Mouse (Mus musculus) CD4-positive, CD25-positive, alpha-beta regulatory T cell, adult 2 months (primary cell): ENCODE results near the gene Selenow.
"Not testable (repeated sequence)": the region's sequence is repeated elsewhere in the genome, so short reads cannot be mapped to it uniquely, and the experiment has no call there.

Experiments
- DNase-seq: peaks from one replicate; pipeline ENCODE4 v3.0.0-alpha.2; 2012; ENCODE audit warnings: low read depth, low spot score

The Selenow gene

DNA sequence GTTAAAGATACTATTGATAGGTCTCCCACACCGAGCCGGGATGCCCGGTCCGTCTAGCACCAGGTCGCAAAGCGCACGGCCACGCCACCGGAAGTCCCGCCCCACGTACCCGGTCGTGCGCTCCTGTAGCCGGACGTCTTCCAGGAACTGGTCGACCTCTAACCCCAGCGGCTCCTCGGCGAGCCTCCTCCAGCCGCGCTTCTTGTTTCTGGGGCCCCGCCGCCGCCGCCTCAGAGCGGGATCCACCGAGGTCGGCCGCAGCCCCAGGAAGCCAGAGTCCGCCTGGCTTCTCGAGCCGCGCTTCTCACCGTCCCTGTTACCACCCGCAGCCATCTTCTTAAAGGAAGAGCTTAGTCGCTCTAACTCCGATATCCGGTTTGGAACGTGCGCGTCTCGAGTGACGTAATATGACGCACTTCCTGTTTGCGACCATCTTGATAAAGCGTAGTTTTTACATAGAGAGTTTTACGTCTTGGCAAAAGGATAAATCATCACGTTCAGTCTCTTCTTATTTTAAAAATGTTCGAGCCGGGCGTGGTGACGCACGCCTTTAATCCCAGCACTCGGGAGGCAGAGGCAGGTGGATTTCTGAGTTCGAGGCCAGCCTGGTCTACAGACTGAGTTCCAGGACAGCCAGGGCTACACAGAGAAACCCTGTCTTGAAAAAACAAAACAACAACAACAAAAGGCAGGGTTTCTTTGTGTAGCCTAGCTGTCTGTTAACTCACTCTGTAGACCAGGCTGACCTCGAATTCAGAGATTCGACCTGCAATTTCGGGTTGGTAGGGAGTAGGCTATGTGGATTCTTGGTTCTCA, 23.7 kb upstream of the Selenow start, which contains the start of gene Nop53:
TSS of gene Nop53 (minus strand) at position 354 of the 816 bp plus-strand sequence.
- DNase-seq, result peak; percentile 98

DNA sequence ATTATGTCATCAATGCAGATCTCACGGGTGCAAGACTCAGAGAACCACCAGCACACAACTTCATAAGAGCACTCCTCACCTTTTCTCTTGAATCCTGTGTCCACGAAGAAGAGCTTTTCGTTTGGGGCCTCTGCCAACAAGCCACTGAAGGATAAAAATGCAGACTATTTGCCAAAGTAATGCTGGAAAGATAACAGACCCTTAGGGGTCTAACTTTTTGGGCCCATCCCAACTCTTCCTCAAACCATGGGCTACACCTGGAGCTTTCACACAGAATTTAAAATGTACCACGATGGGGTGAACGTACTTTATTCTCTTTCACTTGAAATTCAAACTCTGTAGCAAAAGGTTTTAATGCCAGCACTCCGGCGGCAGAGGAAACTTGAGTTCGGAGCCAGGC, 23.0 kb upstream of the Selenow start:
- no peak for DNase-seq

DNA sequence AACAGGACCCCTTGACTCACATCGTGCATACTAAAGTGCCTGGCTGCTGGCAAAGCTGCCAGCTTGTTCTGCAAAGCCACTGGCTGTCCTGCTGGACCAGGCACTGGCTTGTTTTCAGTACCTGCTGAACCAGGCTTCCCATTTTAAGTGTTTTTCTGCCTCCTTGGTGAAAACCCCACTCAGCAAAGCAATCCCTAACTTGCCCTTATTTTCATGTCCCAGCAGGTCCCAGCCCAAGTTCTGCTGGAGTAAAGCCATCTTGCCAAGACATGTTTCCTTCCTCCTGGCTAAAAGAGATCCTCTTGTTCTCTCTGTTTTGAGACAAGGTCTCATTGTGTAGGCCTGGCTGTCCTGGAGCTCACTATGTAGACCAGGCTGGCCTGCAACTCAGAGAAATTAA, 22.1 kb upstream of the Selenow start:
- no peak for DNase-seq

DNA sequence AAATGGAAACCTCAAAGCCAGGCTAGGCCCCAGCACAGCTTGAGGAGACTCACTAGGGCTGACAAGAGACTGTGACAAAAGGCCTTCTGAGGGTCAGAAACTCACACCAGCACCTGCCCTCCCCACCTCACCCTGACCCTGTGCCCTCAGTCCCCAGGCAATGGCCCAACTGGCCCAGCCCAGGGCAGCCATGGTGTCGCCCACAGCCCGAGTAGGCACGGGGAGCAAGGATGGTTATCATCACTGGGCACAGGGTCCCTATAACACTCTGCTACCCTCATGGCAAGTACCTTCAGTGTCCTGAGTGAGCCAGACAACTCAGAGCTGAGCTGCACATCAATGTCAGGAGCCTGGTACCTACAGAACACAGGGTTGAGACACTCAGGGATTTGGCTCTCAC, 16.4 kb upstream of the Selenow start:
- no peak for DNase-seq

DNA sequence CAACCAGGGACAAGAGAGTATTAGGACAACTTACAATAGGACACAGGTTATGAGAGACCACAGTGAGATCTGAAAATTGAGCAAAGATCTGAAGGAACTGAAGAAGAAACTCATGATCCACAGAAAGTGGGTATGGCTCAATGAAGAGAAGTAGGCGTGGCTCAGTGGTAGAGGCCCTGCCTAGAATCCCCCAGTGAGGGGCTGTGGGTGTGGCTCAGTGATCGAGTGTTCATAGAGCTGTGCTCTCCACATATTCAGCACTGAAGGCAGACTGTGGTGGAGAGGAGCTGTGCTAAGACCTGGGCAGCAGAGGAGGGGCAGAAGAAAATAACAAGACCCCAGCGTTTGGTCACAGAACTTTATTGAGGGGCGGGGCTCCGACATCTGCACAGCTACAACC, 15.3 kb upstream of the Selenow start:
- no peak for DNase-seq

- no peak for DNase-seq
Observed at GRCm38 (mm10) chr7:15933437-15934359, 11.5 kb upstream of the Selenow start.

DNA sequence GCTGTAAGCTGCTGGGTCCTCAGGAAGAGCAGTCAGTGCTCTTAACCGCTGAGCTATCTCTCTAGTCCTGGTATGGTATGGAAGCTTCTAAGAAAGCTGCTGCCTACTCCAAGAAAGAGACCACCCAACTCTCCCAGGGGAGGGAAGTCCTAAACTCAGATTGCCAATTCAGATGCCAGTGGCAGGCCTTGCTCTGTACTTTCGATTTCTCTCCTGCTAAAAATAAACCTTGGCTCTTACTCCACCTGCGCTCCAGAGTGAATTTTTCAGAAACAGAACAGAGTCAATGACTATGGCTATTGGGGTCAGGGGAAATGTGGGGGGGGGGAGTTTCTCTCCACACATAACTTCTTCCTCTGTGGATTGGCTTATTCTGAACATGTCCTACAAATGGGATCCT, 9.4 kb upstream of the Selenow start:
- DNase-seq, result no peak

GRCm38 (mm10) chr7:15930543-15930942, 8.3 kb upstream of the Selenow start:
- peak; percentile 33 for DNase-seq

DNA sequence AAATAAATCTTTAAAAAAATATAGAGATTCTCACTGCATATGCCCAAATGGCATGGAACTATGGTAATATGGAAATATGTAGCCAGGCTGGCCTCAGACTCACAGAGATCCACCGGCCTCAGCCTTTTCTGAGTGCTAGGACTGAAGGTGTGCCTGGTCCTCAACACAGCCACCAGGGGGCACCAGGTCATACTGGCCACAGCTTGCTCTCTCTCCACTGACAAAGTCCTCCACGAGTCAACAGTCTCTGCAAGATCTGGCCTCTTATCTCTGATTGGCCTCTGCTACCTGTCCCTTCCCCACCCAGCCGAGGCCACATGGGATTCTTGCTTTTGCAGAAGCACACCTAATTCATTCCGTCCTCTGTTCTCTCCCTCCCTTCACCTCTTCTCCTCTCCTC, 7.7 kb upstream of the Selenow start:
- DNase-seq, result peak; percentile 83

DNA sequence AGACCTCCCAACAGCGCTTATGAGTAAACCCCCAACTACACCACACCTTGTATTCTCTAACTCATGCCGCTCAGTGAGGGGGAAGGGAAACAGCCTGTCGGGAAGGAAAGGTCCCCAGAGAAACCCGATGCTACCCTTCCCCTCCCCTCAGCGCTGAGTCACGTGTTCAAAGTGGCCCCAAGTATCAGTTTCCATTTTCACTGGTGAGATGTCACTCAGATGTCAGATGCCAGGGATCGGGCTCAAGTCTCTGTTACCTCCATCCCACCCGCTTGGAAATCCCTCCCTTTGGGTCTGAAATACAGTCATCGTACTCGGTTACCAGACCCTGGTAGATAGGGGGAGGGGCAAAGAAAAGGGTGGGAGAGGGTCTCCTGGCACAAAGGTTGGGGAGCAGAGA, 406 bp downstream of the Selenow start:
- peak; percentile 76 for DNase-seq

- DNase-seq, result no peak
Observed at GRCm38 (mm10) chr7:15920645-15921190, 1.5 kb downstream of the Selenow start.

DNA sequence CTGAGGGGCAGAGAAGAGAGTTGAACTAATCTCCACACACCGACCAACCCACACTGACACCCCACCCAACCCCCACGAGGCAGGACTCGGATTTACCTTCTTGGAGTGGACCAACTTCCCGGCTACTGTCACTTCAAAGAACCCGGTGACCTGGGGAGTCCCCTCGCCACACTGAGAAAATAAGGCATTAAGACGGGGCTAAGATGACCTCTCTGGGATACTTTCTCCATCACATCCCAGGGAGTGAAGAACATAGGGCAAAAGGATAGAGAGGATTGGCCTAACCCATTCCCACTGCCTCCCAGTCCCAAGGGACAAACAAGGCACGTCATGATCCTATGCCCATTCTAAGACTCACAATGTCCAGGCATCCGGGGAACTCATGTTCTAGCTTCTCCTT, 2.3 kb downstream of the Selenow start:
- no peak for DNase-seq

GRCm38 (mm10) chr7:15918371-15918770, 3.8 kb downstream of the Selenow start:
- no peak for DNase-seq

DNA sequence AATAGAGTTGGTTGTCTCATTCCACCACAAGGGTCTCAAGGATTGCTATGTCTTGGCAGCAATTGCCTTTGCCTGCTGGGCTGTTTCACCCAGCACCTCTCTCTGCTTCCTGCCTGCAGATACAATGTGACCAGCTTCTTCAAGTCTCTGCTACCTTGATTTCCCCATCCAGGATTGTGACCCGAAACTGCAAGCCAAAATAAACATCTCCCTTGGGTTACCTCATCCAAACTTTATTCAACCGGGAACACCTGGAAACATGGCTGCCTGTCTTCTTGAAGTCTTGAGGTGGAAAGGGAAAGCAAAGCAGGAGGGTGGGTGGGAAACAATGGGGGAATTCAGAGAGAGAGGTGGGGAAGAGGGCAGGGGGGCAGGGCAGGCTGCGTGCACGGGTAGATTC, 5.2 kb downstream of the Selenow start:
- DNase-seq, result no peak

DNA sequence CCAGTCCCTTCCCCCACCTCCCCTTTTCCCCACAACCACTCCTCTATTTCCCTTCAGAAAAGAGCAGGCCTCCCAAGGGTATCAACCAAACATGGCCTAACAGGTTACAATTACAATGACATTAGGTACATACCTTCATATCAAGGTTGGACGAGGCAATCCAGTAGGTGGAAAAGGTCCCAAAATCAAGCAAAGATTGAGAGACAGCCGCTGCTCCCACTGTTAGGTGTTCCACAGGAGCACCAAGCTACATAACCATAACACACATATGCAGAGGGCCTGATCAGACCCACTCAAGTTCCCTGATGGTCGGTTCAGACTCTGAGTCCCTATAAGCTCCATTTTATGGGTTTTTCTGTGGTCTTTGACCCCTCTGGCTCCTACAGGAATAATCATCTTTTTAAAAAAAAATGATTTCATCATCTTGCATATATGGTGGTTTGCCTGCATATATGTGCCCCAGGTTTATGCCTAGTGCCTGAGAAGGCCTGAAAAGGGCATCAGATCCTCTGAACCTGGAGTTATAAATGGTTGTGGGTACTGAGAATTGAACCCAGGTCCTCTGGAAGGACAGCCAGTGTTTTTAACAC, 6.0 kb downstream of the Selenow start:
- DNase-seq, result no peak

- not testable (repeated sequence) for DNase-seq
Observed at GRCm38 (mm10) chr7:15915695-15916094, 6.5 kb downstream of the Selenow start.

DNA sequence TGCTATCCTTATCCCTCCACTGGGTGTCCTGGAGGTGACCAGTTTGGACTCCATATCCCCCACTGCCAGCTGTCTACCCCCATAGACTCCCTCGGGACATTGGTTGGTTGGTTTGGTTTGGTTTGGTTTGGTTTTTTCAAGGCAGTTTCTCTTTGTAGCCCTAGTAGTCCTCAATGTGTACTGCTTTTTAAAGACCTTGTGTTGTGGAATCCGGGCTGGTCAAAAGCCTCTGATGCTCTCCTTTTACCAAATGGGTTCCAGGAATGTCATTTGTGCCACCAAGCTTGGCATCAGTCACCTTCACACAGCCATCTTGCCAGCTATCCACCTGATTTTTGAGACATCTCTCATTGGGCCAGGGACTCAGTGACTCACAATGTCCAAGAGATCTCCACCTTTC, 7.5 kb downstream of the Selenow start:
- no peak for DNase-seq

DNA sequence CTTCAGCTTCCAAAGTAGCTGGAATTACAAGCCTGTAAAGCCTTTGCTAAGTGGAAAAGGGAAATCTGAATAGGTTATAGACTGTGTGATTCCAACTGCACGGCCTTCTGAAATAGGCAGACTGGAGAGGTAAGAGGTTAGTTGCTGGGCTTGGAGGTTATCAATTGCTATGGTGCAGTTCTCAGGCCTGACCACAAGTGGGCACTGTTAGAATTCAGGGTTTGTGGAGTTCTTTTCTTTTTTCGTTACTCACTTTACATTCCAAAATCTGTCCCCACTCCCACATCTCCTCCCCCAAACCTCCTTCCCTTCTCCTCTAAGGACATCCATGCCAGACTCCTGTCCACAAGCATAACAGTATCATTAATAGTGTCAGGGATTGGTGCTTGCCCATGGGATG, 8.0 kb downstream of the Selenow start:
- peak; percentile 77 for DNase-seq

DNA sequence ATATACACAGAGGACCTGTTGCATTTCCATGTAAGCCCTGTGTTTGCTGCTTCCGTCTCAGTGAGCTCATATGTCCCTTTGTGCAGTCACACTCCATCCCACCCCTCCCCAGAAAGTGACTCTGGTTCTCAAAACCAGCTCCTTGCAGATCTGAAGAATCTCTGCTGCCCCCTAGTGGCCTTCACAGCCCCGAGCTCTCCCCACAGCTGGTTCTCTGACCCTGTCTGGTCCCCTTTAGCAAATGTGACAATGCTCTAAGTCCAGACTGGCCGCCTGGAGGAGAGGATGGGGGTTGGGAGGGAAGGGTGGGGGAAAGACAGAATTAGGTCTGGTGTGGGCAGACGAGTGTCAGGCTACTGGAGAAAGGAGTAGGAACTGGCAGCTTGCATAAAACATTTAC, 10.0 kb downstream of the Selenow start:
- DNase-seq, result peak; percentile 87

DNA sequence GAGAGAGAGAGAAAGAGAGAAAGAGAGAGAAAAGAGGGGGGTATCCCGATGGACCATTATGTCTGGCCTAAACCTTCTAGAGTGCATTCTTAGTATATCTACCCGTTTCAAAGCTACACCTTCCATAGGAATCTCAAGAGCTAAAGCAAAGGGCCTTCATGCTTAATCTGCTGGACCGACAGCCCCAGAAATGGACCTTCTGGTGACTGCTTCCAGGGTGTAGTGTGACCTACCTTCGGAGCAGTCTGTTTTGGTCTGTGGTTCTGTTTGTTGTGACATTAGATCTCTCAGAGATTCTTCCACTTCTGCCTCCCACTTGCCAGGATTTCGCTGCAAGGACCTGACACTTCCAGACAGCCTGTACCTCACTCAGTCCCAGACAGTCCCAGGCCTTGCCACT, 11.7 kb downstream of the Selenow start:
- DNase-seq, result no peak

GRCm38 (mm10) chr7:15907971-15908590, 14.1 kb downstream of the Selenow start:
- DNase-seq, result no peak
